Mouse (Mus musculus) lung, adult 18-20 months (tissue): ENCODE results near the gene Nr2f2.

Source experiments
- DNase-seq, 2 experiments: peaks; one replicate each; pipeline ENCODE4 v3.0.0; 2022; ENCODE audit warnings: mixed read lengths in 2 of 2

Gene Nr2f2

GRCm38 (mm10) chr7:70331243-70332063 lies 35.1 kb downstream of the Nr2f2 start:
- DNase-seq, result peak; percentile 54 to 70

- no peak for DNase-seq
Observed at GRCm38 (mm10) chr7:70330761-70331242, 35.7 kb downstream of the Nr2f2 start.

DNA sequence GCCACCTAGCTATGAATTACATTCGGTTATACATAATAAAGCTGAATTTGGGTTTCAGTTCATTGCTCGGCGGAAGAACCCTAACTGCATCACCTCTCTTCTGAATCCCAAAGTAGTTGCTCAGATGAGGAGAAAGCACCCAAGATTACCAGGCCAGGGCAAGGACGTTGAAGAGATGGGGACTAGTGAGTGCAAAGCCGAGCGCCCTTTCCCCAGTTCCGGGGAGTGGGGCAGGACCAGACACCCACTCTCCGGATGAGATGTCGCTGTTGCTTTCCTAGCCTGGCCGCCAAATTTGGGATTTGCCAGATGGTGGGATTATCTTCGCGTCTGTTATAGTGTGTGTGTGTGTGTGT lies 36.4 kb downstream of the Nr2f2 start:
- no peak for DNase-seq

- no peak for DNase-seq
Observed at GRCm38 (mm10) chr7:70329521-70330206, 36.9 kb downstream of the Nr2f2 start.

DNA sequence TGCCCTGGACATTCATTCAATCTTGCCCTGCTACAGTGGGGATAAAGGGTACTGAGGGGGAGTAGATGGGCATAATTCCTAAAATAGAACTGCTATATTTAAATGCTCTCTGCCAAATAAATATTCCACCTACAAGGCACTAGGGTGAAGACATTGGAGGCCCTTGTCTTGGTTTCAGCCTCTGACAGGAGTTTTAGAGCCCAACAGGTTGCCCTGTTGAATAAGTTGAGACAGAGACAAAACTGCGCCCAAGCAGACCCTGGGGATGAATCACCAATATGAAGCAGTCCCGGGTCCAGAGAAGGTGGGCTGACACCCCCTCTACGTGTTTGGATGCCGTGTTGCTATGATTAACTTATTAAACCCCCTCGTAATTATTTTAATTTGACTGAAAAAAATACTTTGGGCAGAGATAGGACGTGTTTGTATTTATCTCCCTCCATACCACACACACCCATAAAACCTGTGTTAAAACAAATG lies 37.5 kb downstream of the Nr2f2 start:
- no peak for DNase-seq

DNA sequence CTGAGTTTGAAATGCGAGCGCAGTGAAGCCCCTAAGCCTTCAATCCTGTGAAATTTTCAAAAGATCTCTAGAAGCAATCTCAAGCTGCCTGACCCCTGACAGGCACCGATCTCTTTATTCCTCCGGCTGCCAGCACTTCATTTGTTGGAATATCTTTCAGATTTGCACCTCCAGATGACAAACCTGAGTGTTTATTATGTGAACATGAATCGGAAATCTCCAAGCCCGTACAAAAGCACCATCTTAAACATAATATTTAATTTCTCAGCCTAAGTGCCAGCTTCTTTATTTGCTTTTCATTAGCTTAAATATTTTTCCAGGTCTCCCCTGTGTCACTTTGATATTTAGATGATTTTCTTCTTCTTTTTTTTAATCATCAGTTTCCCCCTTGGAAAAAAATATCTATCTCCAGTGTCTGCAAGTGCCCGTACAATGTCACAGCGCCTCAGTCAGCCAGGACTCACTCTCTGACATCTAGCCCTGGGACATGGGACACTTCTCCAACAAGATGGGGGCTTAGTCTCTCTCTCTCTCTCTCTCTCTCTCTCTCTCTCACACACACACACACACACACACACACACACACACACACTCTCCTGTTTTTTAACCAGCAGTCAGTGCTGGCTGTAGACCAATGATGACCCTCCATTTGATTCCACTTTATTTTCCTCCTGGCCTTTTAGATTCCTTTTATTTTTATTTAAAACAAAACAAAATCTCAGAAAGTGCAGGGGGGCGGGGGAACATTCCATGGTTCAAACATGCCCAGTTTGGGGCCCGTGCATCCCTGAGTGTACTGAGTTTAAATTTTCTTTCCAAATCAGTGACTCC lies 38.1 kb downstream of the Nr2f2 start:
- no peak for DNase-seq

- no peak for DNase-seq
Observed at GRCm38 (mm10) chr7:70327191-70327590, 39.3 kb downstream of the Nr2f2 start.

- no peak for DNase-seq
Observed at GRCm38 (mm10) chr7:70326176-70327035, 40.1 kb downstream of the Nr2f2 start.

- DNase-seq, result no peak
Observed at GRCm38 (mm10) chr7:70325381-70325780, 41.2 kb downstream of the Nr2f2 start.

DNA sequence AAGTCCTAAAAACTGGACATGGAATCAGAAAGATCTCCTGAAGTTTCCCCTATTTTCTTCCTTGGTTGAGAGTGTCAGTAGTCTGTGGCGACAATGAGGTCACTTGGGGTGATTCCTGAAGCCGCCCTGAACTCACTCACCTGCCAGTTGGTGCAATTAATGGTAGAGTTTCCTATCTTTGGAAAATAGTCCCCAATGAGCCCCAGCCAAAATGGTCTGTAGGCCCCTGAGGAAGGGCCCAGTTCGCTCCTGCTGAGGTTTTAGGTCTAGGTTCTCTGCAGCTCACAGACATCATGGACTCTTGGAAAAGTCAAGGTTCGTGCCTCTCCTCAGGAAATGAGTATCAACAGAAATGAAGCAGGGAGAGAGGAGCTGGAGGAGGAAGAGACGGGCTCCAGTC lies 42.0 kb downstream of the Nr2f2 start:
- no peak for DNase-seq

GRCm38 (mm10) chr7:70324041-70324440 lies 42.5 kb downstream of the Nr2f2 start:
- no peak for DNase-seq

GRCm38 (mm10) chr7:70305716-70306115 lies 60.8 kb downstream of the Nr2f2 start:
- DNase-seq, result no peak

- no peak for DNase-seq
Observed at GRCm38 (mm10) chr7:70304426-70304825, 62.1 kb downstream of the Nr2f2 start.
